In genomic region chr7:67371351-67371890, GRCm38 (mm10) we compare ENCODE assay signal across 8 mouse cellular contexts. TPM values are rescaled to one million over a fixed set of nuclear protein-coding genes. Genes with fewer than 3 reads are reported as not detected.
DNase-seq lines count a peak whose midpoint lies in the region; ATAC-seq and TF ChIP-seq lines count a peak whose summit lies in the region.

No protein-coding gene starts in this region.

- TF ChIP-seq CTCF in bone marrow, adult 2 months (IDR thresholded peaks at IDR 0.05; ENCODE audit: control insufficient read depth, insufficient read depth, low read length): no peak

- peak overlapping the region; percentile 73 for H3K4me2 ChIP-seq in kidney, embryonic 15.5 days
- H3K4me2 ChIP-seq in hindbrain, embryonic 12.5 days (replicated peaks): peak overlapping the region; percentile 95
- peak overlapping the region; percentile 90 for H3K4me2 ChIP-seq in midbrain, embryonic 13.5 days (replicated peaks)

- peaks cover 19% of the 10 kb centered on the region for H3K4me1 ChIP-seq in kidney, embryonic 15.5 days
- H3K4me1 ChIP-seq in bone marrow, adult 2 months (ENCODE audit: control insufficient read depth, insufficient read depth, low read length): no peaks in the 10 kb centered on the region; the same call in 1 of the 2 replicates
- H3K4me1 ChIP-seq in hindbrain, embryonic 12.5 days: peaks cover 11% of the 10 kb centered on the region
- H3K4me1 ChIP-seq in midbrain, embryonic 13.5 days (replicated peaks): peaks cover 24% of the 10 kb centered on the region

- ATAC-seq in kidney, embryonic 15.5 days (replicated peaks; ENCODE audit: low FRiP score): no peak
- ATAC-seq in hindbrain, embryonic 12.5 days (ENCODE audit: low FRiP score): no peak
- ATAC-seq in midbrain, embryonic 13.5 days: no peak

- H3K27ac ChIP-seq in kidney, embryonic 15.5 days: peak overlapping the region; percentile 99
- no peak overlapping the region for H3K27ac ChIP-seq in bone marrow, adult 2 months (ENCODE audit: control insufficient read depth, insufficient read depth, low read depth, low read length, poor library complexity)
- no peak overlapping the region for H3K27ac ChIP-seq in hindbrain, embryonic 12.5 days
- H3K27ac ChIP-seq in midbrain, embryonic 13.5 days: no peak overlapping the region

- H3K9ac ChIP-seq in kidney, embryonic 15.5 days: peak overlapping the region; percentile 93
- peak overlapping the region; percentile 99 for H3K9ac ChIP-seq in hindbrain, embryonic 12.5 days
- peak overlapping the region; percentile 98 for H3K9ac ChIP-seq in midbrain, embryonic 13.5 days (replicated peaks)

- no peaks in the 10 kb centered on the region for H3K36me3 ChIP-seq in kidney, embryonic 15.5 days
- no peaks in the 10 kb centered on the region for H3K36me3 ChIP-seq in hindbrain, embryonic 12.5 days
- no peaks in the 10 kb centered on the region for H3K36me3 ChIP-seq in midbrain, embryonic 13.5 days

- no peaks in the 10 kb centered on the region for H3K9me3 ChIP-seq in kidney, embryonic 15.5 days (replicated peaks)
- no peaks in the 10 kb centered on the region for H3K9me3 ChIP-seq in hindbrain, embryonic 12.5 days (replicated peaks)
- H3K9me3 ChIP-seq in midbrain, embryonic 13.5 days: no peaks in the 10 kb centered on the region

- no peak for DNase-seq in kidney, postnatal 10 days
- no peak for DNase-seq in adrenal gland, postnatal 4 days (ENCODE audit: low spot score in 2 of 2)
- DNase-seq in gastrocnemius, postnatal 36 days: no peak
- no peak for DNase-seq in adrenal gland, postnatal 25 days

- intact Hi-C loops in gastrocnemius, postnatal 36 days (cut with DNase I): no loop called here

- WGBS in kidney, embryonic 15.5 days: 9% methylated on average over 10 of the region's 10 CpGs
- 2% methylated on average over 10 of the region's 10 CpGs for WGBS in bone marrow, adult 2 months
- WGBS in hindbrain, embryonic 12.5 days: 19% methylated on average over 10 of the region's 10 CpGs
- 16% methylated on average over 10 of the region's 10 CpGs for WGBS in midbrain, embryonic 13.5 days

- peak overlapping the region; percentile 92 for H3K4me3 ChIP-seq in kidney, embryonic 15.5 days (replicated peaks)
- H3K4me3 ChIP-seq in bone marrow, adult 2 months (replicated peaks; ENCODE audit: control insufficient read depth, low read depth, low read length): peak overlapping the region; percentile 72
- H3K4me3 ChIP-seq in hindbrain, embryonic 12.5 days: peak overlapping the region; percentile 92
- peak overlapping the region; percentile 93 for H3K4me3 ChIP-seq in midbrain, embryonic 13.5 days (replicated peaks)

- TF ChIP-seq POLR2A in bone marrow, adult 2 months (IDR thresholded peaks at IDR 0.05; ENCODE audit: borderline replicate concordance, control insufficient read depth, low read depth, low read length): no peak

- H3K27me3 ChIP-seq in kidney, embryonic 15.5 days: no peaks in the 10 kb centered on the region
- H3K27me3 ChIP-seq in hindbrain, embryonic 12.5 days: peaks cover 6% of the 10 kb centered on the region; the same call in 1 of the 2 replicates
- no peaks in the 10 kb centered on the region for H3K27me3 ChIP-seq in midbrain, embryonic 13.5 days

RNA-seq across cellular contexts. Expression of gene Mef2a, which starts 1.2 kb away (rescaled TPM):
- 36.0 and 37.9 TPM in 2 replicates for polyA plus RNA-seq in kidney, embryonic 15.5 days (2015; fragmentation: Nextera tagmentation; extraction: Ambion mirVana)
- polyA plus RNA-seq in bone marrow, adult 2 months (2011; ENCODE audit: insufficient read depth, insufficient read length, low replicate concordance, missing spikeins): 8.4 and 17.2 TPM in 2 replicates
- polyA plus RNA-seq in hindbrain, embryonic 12.5 days (2016; fragmentation: Nextera tagmentation; extraction: Ambion mirVana): 39.3 and 42.7 TPM in 2 replicates
- 30.2 and 34.0 TPM in 2 replicates for polyA plus RNA-seq in midbrain, embryonic 13.5 days (2015; fragmentation: Nextera tagmentation; extraction: Ambion mirVana)
- 10 to 100 TPM; 70.1 to 71.6 TPM for total RNA-seq in adrenal gland, postnatal 4 days (2021)
- total RNA-seq in gastrocnemius, postnatal 36 days (2021): 10 to 100 TPM; 73.8 to 74.0 TPM
- 47.8 and 57.1 TPM in 2 replicates for total RNA-seq in adrenal gland, postnatal 25 days (2021)
